Mouse (Mus musculus): ENCODE measurements around the gene Bbs9. TPM values are rescaled to one million over a fixed set of nuclear protein-coding genes. Genes with fewer than 3 reads are reported as not detected.

Bbs9 gene
- polyA plus RNA-seq, 1 experiment from 2014 or later = 20.4 TPM

DNA sequence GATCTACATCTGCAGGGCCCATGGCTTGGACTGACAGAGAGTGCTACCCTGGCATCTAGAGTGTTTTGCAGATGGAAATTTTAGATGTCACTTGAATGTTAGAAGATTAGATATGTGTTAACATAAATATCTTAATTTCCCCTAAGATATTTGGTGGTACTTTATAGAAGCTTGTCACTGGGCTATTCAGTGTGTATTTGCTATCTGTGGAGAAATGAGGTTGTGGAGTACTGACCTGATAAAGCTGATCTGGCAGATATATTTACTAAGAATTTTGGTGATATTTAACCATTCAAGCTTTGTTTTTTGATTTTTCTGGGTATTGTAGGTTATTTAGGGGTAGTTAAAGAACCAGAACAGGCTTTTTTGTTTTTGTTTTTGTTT lies 276.0 kb downstream of the Bbs9 start:
- Histone ChIP-seq H3K4me2 (no peak overlapping the region), H3K4me1 (peaks cover 18% of the 10 kb centered on the region; the same call in 1 of the 2 replicates), H3K9ac (no peak overlapping the region), H3K4me3 (replicated peaks) (no peak overlapping the region), H3K27me3 (0 out of 2 replicates have a peak, but pooled peaks cover 3% of the 10 kb centered on the region), H3K9me3 (peaks cover 7% of the 10 kb centered on the region), H3K27ac (no peak overlapping the region), H3K36me3 (replicated peaks) (no peaks in the 10 kb centered on the region)
- ATAC-seq (ENCODE audit: low FRiP score) = no peak

- WGBS = 36% methylated on average over 6 of the region's 6 CpGs
- no peak overlapping the region for H3K4me3 ChIP-seq (replicated peaks)
- no peak overlapping the region for H3K4me2 ChIP-seq
- no peak overlapping the region for H3K9ac ChIP-seq
- H3K4me1 ChIP-seq = peaks cover 18% of the 10 kb centered on the region; the same call in 1 of the 2 replicates
- H3K27ac ChIP-seq = no peak overlapping the region
- H3K27me3 ChIP-seq = 0 out of 2 replicates have a peak, but pooled peaks cover 3% of the 10 kb centered on the region
- peaks cover 7% of the 10 kb centered on the region for H3K9me3 ChIP-seq
- no peak for ATAC-seq (ENCODE audit: low FRiP score)
- no peaks in the 10 kb centered on the region for H3K36me3 ChIP-seq (replicated peaks)
Observed at GRCm38 (mm10) chr9:22754081-22754672, 278.7 kb downstream of the Bbs9 start.

DNA sequence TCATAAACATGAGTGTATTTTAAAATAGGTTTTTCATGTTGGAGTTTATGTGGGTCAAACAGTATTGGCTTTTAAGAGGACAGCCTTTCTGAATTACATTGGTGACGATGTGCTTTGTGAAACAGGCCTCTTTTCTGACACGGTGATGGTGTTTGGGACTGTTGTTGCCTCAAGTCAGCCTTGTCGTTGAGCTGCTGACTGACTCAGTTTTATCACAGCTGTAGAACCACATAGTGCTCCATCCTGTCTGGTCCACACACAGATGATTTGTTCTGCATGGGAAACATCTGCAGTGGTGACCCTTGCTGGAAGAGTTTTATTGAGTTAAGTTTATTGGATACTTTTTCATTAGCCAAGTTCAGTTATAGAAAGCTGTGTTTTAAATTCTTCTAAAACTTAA lies 283.0 kb downstream of the Bbs9 start:
- 76% methylated on average over 3 of the region's 3 CpGs for WGBS
- Histone ChIP-seq H3K4me1 (peaks cover 16% of the 10 kb centered on the region; the same call in 1 of the 2 replicates), H3K27me3 (0 out of 2 replicates have a peak, but pooled peaks cover 2% of the 10 kb centered on the region), H3K36me3 (replicated peaks) (no peaks in the 10 kb centered on the region), H3K4me3 (replicated peaks) (no peak overlapping the region), H3K9ac (no peak overlapping the region), H3K27ac (no peak overlapping the region), H3K9me3 (no peaks in the 10 kb centered on the region), H3K4me2 (no peak overlapping the region)
- ATAC-seq (ENCODE audit: low FRiP score) = no peak

- H3K4me3 ChIP-seq (replicated peaks) = no peak overlapping the region
- H3K27me3 ChIP-seq = no peaks in the 10 kb centered on the region
- WGBS = 64% methylated on average over 3 of the region's 3 CpGs
- peaks cover 9% of the 10 kb centered on the region; the same call in 1 of the 2 replicates for H3K4me1 ChIP-seq
- H3K27ac ChIP-seq = no peak overlapping the region
- no peak for ATAC-seq (ENCODE audit: low FRiP score)
- H3K9ac ChIP-seq = no peak overlapping the region
- no peaks in the 10 kb centered on the region for H3K9me3 ChIP-seq
- H3K36me3 ChIP-seq (replicated peaks) = no peaks in the 10 kb centered on the region
- no peak overlapping the region for H3K4me2 ChIP-seq
Observed at GRCm38 (mm10) chr9:22759241-22759640, 283.7 kb downstream of the Bbs9 start.

GRCm38 (mm10) chr9:22760376-22760775 lies 284.9 kb downstream of the Bbs9 start:
- Histone ChIP-seq H3K4me3 (replicated peaks) (no peak overlapping the region), H3K9me3 (no peaks in the 10 kb centered on the region), H3K27ac (no peak overlapping the region), H3K9ac (no peak overlapping the region), H3K4me1 (0 out of 2 replicates have a peak, but pooled peaks cover 3% of the 10 kb centered on the region), H3K4me2 (no peak overlapping the region), H3K36me3 (replicated peaks) (no peaks in the 10 kb centered on the region), H3K27me3 (no peaks in the 10 kb centered on the region)
- ATAC-seq (ENCODE audit: low FRiP score) = no peak
- WGBS = 82% methylated on average over 4 of the region's 4 CpGs

DNA sequence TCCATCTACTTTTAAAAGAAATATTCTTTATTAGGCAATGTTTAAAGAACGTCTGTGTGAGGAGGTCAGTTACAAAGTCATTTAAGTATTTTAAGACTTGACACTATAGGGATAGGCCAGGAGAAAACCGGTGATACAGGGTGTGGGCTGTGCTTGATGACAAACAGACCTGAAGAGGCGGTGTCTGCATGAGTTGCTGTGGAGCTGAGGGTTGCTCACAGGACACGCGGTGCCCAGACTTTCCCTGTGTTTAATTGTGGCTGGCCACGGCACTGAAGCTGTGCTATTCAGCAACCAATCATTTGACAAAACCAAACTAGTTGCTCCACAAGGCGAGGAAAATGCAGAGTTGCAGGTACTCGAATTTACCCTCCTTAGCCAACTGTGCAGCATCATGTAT lies 286.0 kb downstream of the Bbs9 start:
- no peaks in the 10 kb centered on the region for H3K27me3 ChIP-seq
- H3K4me1 ChIP-seq = no peaks in the 10 kb centered on the region
- H3K4me3 ChIP-seq (replicated peaks) = no peak overlapping the region
- no peak overlapping the region for H3K27ac ChIP-seq
- no peak for ATAC-seq (ENCODE audit: low FRiP score)
- no peak overlapping the region for H3K4me2 ChIP-seq
- no peaks in the 10 kb centered on the region for H3K9me3 ChIP-seq
- H3K36me3 ChIP-seq (replicated peaks) = no peaks in the 10 kb centered on the region
- no peak overlapping the region for H3K9ac ChIP-seq
- WGBS = 90% methylated on average over 8 of the region's 8 CpGs

DNA sequence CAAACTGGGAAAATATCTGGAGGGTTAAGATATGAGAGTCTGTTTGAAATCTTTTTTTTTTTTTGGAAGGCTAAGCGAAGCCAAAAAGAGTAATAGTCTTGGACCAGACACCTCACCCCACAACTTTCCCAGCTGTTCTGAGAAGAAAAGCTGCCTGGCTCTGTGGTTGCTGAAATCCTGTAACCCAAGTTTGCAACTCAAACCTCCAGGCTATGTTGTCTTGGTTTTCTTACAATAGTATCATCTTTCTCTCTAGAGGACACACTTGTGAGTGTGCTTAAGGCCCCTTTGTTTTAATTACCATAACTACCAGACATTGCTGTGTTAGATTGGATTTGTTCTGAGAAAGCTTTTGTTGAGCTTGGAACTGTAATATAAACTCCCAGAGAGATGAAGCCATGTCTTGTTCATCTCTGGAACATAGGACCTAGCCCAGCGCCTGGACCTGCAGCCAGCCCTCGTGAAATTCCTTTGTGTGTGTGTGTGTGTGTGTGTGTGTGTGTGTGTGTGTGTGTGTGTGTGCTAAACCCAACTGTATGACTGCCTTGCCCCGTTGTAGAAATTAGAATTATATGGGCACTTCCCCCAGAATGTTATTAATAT lies 290.2 kb downstream of the Bbs9 start:
- no peaks in the 10 kb centered on the region for H3K4me1 ChIP-seq
- H3K4me2 ChIP-seq = no peak overlapping the region
- no peaks in the 10 kb centered on the region for H3K9me3 ChIP-seq
- no peak overlapping the region for H3K9ac ChIP-seq
- H3K27ac ChIP-seq = no peak overlapping the region
- ATAC-seq (ENCODE audit: low FRiP score) = no peak
- H3K36me3 ChIP-seq (replicated peaks) = no peaks in the 10 kb centered on the region
- 84% methylated on average over 4 of the region's 4 CpGs for WGBS
- no peaks in the 10 kb centered on the region for H3K27me3 ChIP-seq
- H3K4me3 ChIP-seq (replicated peaks) = no peak overlapping the region

- H3K27ac ChIP-seq = no peak overlapping the region
- H3K9ac ChIP-seq = no peak overlapping the region
- no peak overlapping the region for H3K4me3 ChIP-seq (replicated peaks)
- no peaks in the 10 kb centered on the region for H3K27me3 ChIP-seq
- no peak for ATAC-seq (ENCODE audit: low FRiP score)
- no peaks in the 10 kb centered on the region for H3K4me1 ChIP-seq
- H3K9me3 ChIP-seq = no peaks in the 10 kb centered on the region
- WGBS = 89% methylated on average over 5 of the region's 5 CpGs
- no peak overlapping the region for H3K4me2 ChIP-seq
- no peaks in the 10 kb centered on the region for H3K36me3 ChIP-seq (replicated peaks)
Observed at GRCm38 (mm10) chr9:22767154-22767553, 291.6 kb downstream of the Bbs9 start.

DNA sequence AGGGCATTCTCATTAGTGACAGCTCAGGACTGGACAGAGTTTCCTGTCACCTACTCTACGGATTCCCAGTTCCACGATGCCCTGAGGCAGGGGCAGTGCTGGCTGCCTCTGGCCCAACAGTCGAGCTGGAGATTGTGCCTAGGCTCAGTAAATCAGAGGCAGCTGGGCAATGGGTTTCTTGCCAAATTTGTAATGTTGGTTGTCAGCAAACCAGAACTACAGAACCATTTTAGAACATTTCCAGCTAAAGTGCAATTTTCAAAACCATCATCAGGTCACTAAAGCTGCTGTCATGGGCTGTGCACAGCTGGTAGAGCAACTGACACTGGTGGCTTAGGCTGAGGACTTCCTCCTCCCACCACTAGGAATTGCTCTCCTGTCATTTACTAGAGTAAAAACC lies 292.3 kb downstream of the Bbs9 start:
- 83% methylated on average over 3 of the region's 3 CpGs for WGBS
- H3K9me3 ChIP-seq = no peaks in the 10 kb centered on the region
- ATAC-seq (ENCODE audit: low FRiP score) = no peak

DNA sequence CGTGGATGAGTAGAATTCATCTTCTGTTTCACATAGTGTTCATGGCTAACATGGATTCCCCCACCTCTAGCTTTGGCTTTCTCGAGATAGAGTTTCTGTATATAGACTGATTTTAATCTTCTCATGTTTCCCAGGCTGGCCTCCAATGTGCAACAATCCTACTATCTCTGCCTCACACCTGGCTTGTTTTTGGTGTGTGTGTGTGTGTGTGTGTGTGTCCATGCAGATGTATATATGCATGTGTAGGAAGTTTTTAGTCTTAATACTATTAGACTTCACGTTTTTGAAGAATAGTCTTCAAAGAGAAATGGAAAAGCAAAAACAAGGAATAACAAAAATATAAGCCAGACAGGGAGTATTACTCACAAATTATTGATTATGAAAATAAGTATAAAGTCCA lies 296.3 kb downstream of the Bbs9 start:
- H3K27me3 ChIP-seq = no peaks in the 10 kb centered on the region
- no peak overlapping the region for H3K27ac ChIP-seq
- WGBS = 82% methylated on average over 3 of the region's 3 CpGs
- H3K4me2 ChIP-seq = no peak overlapping the region
- no peaks in the 10 kb centered on the region for H3K9me3 ChIP-seq
- no peak for ATAC-seq (ENCODE audit: low FRiP score)
- no peaks in the 10 kb centered on the region for H3K36me3 ChIP-seq (replicated peaks)
- no peak overlapping the region for H3K9ac ChIP-seq
- no peaks in the 10 kb centered on the region for H3K4me1 ChIP-seq
- H3K4me3 ChIP-seq (replicated peaks) = no peak overlapping the region

More for the DNA sequence above, 292.3 kb downstream of the Bbs9 start:
- H3K27me3 ChIP-seq = no peaks in the 10 kb centered on the region
- H3K36me3 ChIP-seq (replicated peaks) = no peaks in the 10 kb centered on the region
- no peak overlapping the region for H3K4me3 ChIP-seq (replicated peaks)
- no peaks in the 10 kb centered on the region for H3K4me1 ChIP-seq
- H3K9ac ChIP-seq = no peak overlapping the region
- H3K27ac ChIP-seq = no peak overlapping the region
- no peak overlapping the region for H3K4me2 ChIP-seq

GRCm38 (mm10) chr9:22776246-22776961 lies 300.9 kb downstream of the Bbs9 start:
- WGBS = 87% methylated on average over 5 of the region's 5 CpGs
- no peaks in the 10 kb centered on the region for H3K27me3 ChIP-seq
- no peaks in the 10 kb centered on the region for H3K36me3 ChIP-seq (replicated peaks)
- ATAC-seq (ENCODE audit: low FRiP score) = no peak
- no peak overlapping the region for H3K4me3 ChIP-seq (replicated peaks)
- H3K4me1 ChIP-seq = no peaks in the 10 kb centered on the region
- H3K9me3 ChIP-seq = no peaks in the 10 kb centered on the region
- no peak overlapping the region for H3K27ac ChIP-seq
- H3K4me2 ChIP-seq = no peak overlapping the region
- no peak overlapping the region for H3K9ac ChIP-seq

GRCm38 (mm10) chr9:22777425-22777824 lies 301.9 kb downstream of the Bbs9 start:
- ATAC-seq (ENCODE audit: low FRiP score) = no peak
- Histone ChIP-seq H3K4me2 (no peak overlapping the region), H3K4me1 (no peaks in the 10 kb centered on the region), H3K9ac (no peak overlapping the region), H3K4me3 (replicated peaks) (no peak overlapping the region), H3K27ac (no peak overlapping the region), H3K36me3 (replicated peaks) (no peaks in the 10 kb centered on the region), H3K9me3 (no peaks in the 10 kb centered on the region), H3K27me3 (no peaks in the 10 kb centered on the region)
- 92% methylated on average over 7 of the region's 7 CpGs for WGBS

DNA sequence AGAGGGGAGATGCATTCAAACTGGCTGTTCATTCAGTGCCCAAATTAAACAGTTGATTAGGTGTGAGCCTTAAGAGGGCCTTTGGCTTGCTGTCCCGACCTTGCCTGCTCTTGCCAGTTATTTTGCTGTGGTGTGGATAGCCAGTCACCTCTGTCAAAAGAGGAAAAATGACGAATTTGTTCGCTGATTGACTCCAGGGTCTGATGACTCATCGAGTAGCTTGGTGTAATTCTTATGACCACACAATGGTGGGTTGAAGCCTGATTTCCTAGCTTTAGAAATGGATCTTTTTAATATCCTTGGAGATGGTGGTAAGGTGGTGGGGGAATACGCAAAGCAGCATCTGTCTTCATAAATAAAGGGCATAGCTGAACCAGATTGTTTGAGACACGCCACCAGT lies 304.1 kb downstream of the Bbs9 start:
- Histone ChIP-seq H3K4me3 (replicated peaks) (no peak overlapping the region), H3K4me1 (no peaks in the 10 kb centered on the region), H3K36me3 (replicated peaks) (no peaks in the 10 kb centered on the region), H3K4me2 (no peak overlapping the region), H3K27ac (no peak overlapping the region), H3K9me3 (no peaks in the 10 kb centered on the region), H3K9ac (no peak overlapping the region), H3K27me3 (no peaks in the 10 kb centered on the region)
- no peak for ATAC-seq (ENCODE audit: low FRiP score)
- 87% methylated on average over 6 of the region's 6 CpGs for whole genome bisulfite sequencing

Measured in forebrain, embryonic 12.5 days (tissue).